Mouse (Mus musculus) common myeloid progenitor, adult 5-6 weeks (primary cell): ENCODE results near the gene Ppp6r3. TPM values are rescaled to one million over a fixed set of nuclear protein-coding genes. Genes with fewer than 3 reads are reported as not detected.

Experiments
- ATAC-seq: replicated peaks from 2 replicates; pipeline ENCODE4 v1.8.0; 2016; ENCODE audit warnings: low read depth, mild to moderate bottlenecking, moderate TSS enrichment, inconsistent platforms; ENCODE audit not compliant: poor library complexity, severe bottlenecking
- total RNA-seq: library from RNA; stranded (forward); fragments of 200-1000, 187-1606 nt; gene quantifications from 2 replicates; pipeline ENCODE4 v1.2.3, GENCODE M21; 2017

The Ppp6r3 gene
- 92.6 and 111 TPM in 2 replicates for total RNA-seq

DNA sequence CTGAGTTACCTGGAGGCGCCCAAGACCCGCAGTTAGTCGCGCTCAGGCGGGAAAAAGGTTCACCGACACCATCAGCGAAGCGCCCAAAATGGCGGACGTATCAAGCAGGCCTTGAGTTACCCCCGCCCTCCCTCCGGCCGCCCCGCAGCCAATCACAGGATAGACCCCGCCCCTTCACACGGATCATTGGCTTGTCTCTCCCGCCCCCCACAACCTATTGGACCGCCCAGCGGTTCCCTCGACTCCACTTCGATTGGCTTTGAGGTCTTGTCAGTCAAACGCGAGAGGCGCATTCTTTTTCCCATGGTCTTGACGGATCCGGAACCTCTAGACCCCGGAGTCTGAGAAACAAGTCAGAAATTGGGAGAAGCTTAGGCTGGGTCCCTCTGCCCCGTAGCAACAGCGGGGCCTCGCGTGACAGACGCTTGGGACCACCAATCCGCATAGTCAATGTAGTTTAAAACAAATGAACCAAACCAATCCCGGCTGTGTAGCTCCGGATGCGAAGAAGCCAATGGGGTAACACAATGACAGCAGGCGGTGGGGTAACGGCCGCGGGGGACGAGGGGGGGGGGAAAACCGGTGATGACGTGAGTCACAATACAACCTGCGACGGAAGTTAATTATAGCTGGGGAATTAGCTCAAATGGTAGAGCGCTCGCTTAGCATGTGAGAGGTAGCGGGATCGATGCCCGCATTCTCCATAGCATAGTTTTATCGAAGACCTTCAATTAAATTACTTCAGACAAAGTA, at the start of gene Ppp6r3:
Ppp6r3 (minus strand) TSS at position 118 of the 753 bp plus-strand sequence.
- ATAC-seq = peak; percentile 93

DNA sequence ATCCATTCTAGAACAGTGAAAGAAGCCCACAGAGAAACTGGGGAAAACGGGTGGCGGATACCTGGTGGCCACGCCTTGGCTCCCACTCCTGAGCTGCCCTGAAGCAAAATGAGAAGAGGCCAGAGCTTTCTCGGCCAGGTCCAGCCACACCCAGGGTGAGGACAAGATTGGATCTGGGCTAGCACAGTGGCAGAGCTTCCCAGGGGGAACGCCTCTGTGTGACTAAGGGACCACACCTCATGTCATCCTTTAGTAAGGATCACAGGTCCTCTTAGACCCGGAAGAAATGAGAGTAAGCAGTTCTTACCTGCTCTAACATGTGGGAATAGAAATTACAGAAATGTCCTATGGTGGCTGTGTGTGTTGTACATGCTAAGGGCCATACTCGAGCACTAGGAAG, 49.6 kb upstream of the Ppp6r3 start:
- ATAC-seq = no peak

DNA sequence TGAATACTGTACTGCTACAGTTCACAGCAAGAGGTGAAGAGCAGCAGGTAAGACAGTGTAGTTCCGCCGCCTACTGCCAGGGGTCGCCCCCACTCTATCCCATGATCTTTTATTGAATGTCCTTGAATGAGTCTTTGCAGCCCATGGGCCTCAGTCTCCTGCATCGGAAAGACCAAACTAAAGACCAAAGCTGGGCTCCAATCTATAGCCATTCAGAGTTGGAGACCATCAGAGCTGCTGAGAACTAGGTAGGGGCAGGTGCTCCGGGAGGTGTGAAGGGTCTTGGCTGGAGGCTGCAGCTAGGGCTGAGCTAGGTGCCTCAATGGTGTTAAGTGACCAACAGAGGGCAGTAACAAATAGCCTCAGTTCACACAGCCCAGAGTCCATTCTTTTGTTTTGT, 48.3 kb upstream of the Ppp6r3 start:
- peak; percentile 84 for ATAC-seq

- no peak for ATAC-seq
Measured at GRCm38 (mm10) chr19:3623294-3623693, 47.7 kb upstream of the Ppp6r3 start.

GRCm38 (mm10) chr19:3620871-3621270, 45.3 kb upstream of the Ppp6r3 start:
- no peak for ATAC-seq

DNA sequence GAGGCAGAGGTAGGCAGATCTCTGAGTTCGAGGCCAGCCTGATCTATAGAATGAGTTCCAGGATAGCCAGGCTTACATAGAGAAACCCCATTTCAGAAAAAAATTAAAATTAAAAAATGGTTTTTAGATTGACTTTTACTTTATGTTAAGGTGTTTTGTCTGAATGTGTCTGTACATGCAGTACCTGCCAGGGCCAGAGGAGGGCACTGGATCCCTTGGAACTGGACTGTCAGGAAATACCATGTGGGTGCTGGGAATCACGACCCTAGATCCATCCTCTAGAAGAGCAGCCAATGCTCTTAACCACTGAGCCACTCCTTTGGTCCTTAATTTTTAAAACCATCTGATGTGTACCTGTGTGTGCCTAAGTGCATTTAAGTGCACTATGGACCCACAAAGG, 43.8 kb upstream of the Ppp6r3 start:
- ATAC-seq = no peak

DNA sequence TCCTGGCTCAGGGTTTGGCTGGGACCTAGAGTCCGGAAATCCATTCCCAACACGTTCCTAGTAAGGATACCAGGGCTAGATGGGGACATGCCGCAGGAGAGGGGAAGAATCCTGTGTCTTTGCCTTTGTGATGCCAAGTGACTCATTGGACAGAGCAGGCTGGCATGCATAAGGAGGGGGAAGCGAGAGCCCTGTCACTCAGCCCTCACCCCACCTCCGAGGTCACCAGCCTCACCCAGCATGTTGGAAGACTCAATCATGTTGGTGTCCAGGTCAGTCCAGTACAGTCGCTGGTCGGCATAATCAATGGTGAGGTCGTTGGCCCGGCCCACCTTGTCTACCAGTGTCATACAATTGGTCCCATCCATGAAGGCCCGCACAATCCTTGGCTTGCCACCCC, 38.4 kb upstream of the Ppp6r3 start:
- ATAC-seq = no peak

DNA sequence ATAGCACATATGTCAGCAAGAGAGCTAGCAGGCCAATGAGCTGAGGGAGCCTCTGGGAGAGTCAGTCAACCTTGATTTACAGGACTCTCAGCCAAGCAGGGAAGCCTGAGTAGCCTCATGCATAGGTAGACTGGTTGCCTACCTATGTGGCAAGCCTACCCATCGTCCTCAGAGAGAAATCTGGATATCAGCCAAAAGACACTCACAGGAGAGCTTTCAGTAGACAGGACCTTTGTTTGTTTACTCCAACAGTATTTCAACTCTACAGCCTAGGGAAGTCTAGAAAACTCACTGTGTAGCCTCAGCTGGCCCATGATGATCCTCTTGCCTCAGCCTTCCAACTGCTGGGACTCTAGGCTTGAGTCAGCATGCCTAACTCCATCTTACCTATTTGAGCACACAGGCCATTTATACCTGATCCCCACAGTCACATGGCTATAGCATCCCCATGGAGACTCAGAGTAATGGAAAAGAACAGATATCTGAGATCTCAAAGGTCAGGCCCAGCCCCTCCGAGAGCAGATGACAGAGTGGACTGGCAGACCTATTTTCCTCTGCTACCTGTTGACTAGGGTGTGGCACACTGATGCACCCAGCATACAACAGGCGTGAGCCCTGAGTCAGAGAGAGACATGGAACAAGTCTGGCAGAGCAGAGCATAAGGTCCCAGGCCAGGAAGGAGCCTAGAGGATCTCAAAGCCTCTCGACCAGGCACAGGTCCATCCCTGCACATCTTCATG, 37.2 kb upstream of the Ppp6r3 start:
- ATAC-seq = no peak

- ATAC-seq = no peak
Measured at GRCm38 (mm10) chr19:3611730-3612129, 36.2 kb upstream of the Ppp6r3 start.

DNA sequence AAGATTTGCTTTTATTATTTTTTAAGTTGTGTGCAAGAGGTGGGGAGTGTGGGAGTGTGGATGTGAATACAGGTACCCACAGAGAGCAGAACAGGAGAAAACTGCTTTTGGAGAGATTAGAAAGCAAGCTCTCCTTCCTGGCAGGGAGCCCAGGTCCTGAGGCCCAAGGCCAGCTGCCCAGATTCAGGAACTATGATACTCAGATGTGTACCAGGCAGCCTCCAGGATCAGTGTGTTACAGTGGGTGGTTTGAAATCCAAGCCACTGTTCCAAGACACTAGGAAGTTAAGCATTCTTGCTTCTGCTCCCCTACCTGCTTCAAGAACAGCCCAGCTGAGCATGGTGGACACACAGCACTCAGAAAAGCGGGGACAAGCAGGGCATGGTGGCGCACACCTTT, 35.3 kb upstream of the Ppp6r3 start:
- no peak for ATAC-seq

- no peak for ATAC-seq
Measured at GRCm38 (mm10) chr19:3609826-3610225, 34.3 kb upstream of the Ppp6r3 start.

DNA sequence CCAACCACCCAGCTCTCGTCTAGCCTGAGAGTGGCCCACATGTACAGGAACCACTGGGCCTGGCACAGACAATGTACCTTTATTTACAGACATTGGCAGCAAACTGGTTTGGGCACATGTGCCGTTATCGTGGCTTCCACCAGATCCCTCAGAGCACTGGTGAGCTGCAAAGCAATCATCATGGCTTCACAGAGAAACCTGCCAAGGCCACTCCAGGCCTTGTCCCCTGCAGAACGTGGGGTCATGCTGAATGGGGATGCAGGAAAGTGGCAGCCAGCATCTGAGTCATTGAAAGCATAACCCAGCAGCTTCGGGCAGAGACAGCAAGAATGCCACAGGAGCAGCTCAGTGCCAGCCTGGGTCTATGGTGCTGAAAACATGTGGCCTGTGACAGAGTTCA, 18.8 kb upstream of the Ppp6r3 start:
- no peak for ATAC-seq

DNA sequence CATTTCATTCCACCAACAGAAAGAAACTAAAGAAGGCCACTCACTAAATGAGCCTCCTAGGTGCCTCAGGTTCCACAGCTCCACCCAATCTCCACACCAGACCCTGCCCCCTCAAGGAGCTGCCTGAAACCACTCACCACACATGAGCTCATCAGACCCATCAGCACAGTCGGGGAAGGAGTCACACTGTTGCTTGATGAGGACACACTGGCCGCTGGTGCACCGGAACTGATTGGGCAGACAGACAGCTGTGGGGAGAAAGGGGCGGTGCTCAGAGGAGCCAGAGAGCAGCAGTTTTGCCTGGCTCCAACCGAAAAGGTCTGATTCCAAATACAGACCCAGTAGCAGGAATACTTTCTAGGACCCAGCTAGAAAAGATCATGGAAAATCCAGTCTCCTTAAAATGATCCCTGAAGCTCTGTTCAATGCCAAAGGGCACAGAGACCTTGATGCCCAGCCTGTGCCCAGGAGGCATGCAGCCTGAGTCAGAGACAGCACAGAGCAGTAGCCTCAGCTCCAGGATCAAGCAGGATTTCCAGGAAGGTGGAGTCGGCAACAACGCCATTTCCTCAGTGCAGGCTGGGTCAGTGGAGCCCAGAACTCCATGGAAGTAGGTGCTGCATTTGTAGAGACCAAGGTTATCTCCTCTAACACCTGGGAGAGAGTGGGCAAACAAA, 18.0 kb upstream of the Ppp6r3 start:
- ATAC-seq = no peak

- ATAC-seq = peak; percentile 8; the same call in 1 of the 2 replicates
Measured at GRCm38 (mm10) chr19:3589968-3590367, 14.4 kb upstream of the Ppp6r3 start.

GRCm38 (mm10) chr19:3589547-3589946, 14.0 kb upstream of the Ppp6r3 start:
- peak; percentile 26; the same call in 1 of the 2 replicates for ATAC-seq

GRCm38 (mm10) chr19:3587729-3588128, 12.2 kb upstream of the Ppp6r3 start:
- ATAC-seq = 0 out of 2 replicates have a peak, but pooled peaks have one; percentile 36

DNA sequence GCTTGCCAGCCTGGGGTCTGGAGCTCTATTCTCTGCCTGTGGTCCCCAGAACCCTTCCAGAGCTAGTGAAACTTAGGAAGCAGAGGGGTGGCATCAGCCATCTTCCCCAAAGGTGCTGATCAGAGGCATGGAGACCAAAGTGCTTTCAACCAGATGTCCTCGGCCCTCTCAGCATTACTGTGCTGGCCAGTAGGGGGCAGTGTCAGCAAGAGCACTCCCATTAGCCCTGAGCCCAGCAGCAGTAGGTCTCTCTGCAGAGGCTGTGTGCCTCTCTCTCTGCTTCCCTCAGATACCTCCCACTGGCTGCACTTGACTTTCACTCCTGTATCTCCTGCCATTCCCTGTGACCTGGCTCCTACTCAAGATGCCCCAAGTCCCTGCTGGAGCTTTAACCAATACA, 11.0 kb upstream of the Ppp6r3 start:
- ATAC-seq = peak; percentile 77

- no peak for ATAC-seq
Measured at GRCm38 (mm10) chr19:3586026-3586425, 10.5 kb upstream of the Ppp6r3 start.

GRCm38 (mm10) chr19:3581326-3581725, 5.8 kb upstream of the Ppp6r3 start:
- ATAC-seq = peak; percentile 85

DNA sequence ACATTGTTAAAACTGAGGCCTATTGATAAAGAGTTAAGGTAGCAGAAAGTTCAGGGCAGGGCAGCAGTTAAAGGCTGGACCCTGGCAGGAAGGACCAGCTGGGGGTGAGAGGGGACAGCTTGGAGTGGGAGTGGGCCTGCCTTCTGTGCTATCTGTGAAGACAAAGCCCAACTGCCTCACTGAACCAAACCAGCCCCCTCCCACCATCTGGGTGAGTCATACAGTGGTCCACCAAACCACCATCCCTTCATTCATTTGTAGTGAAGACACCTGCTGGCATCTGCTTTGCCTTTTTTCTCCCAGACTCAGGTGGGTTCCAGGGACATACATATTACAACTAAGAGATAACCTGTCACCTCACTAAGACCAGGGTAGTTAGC, 2.4 kb upstream of the Ppp6r3 start:
- ATAC-seq = no peak
